Mouse (Mus musculus): ENCODE results near the gene Sp1. TPM values are rescaled to one million over a fixed set of nuclear protein-coding genes. Genes with fewer than 3 reads are reported as not detected.

The Sp1 gene
- polyA plus RNA-seq, 1 experiment from 2014 or later = 14.4 TPM

DNA sequence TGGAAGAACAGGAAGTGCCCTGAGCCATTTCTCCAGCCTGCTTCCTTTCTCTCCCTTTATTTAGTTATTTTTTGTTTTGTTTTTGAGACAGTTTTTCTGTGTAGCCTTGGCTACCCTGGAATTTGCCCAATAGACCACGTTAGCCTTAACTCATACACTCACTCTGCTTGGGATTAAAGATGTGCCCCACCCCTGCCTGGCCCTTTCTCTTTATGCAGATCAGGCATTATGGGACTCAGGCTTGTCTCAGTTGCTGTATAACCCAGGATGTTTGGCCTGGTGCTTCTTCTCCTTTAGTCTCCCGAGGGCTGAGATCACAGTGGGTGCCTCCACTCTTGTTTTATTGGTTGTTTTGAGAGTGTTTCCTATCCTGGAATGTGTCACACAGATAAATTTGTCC lies 13.4 kb upstream of the Sp1 start:
- Histone ChIP-seq H3K9me3 (ENCODE audit: control insufficient read depth, low read length) (no peaks in the 10 kb centered on the region), H3K36me3 (ENCODE audit: control insufficient read depth, insufficient read depth, low read length) (no peaks in the 10 kb centered on the region), H3K9ac (ENCODE audit: low read length) (no peak overlapping the region), H3K4me2 (ENCODE audit: low read length) (no peak overlapping the region), H3K4me3 (ENCODE audit: low read depth, low read length) (no peak overlapping the region), H3K4me1 (replicated peaks; ENCODE audit: control insufficient read depth, insufficient read depth, low read length) (peaks cover 9% of the 10 kb centered on the region; the same call in 1 of the 2 replicates), H3K27ac (ENCODE audit: low read depth) (peak overlapping the region; percentile 5; the same call in 1 of the 2 replicates), H3K27me3 (replicated peaks; ENCODE audit: control insufficient read depth, insufficient read depth, low read length) (no peaks in the 10 kb centered on the region)
- DNase-seq (ENCODE audit: low spot score) = no peak
- ATAC-seq (replicated peaks; ENCODE audit: low FRiP score, low TSS enrichment, low read depth) = no peak
- 38% methylated on average over 2 of the region's 2 CpGs for WGBS

DNA sequence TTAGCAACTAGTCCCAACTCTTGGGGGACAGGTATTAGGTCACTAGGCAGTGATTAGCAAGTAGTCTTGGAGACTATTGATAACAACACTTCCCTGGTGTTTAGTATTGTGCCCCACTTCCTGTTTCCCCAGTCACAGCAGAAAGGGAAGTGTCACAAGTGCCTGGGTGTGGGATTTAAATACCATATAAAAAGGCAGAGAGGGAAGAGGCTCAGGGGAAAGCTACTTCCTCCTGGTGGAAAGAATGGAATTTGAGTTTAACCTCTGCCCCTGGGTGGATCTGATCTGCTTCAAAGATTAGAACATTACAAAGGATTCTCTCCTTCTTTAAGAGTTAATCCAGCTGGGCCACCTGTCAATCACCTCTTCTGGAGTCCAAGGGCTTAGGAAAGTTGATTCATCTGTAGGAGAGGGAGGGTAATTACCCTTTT lies 12.3 kb upstream of the Sp1 start:
- peak; percentile 61; the same call in 1 of the 2 replicates for ATAC-seq (replicated peaks; ENCODE audit: low FRiP score, low TSS enrichment, low read depth)

DNA sequence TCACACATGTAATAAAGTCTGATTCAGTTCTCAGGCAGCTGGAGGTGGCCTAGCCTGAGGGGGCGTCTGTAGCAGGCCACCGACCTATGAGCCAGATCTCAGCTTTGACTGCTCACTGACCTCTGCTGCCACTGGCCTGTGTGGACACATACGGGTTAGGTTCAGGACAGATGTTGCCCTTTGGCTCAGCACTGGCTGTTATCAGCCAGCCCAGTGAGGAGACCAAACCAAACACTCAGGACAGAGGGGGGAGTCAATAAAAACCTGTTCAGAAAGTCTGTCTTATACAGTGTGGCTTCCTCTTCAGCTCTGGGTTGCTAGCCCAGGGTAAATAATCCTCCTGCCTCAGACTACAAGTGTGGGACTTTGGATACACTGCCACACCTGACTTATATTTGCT lies 10.9 kb upstream of the Sp1 start:
- no peak overlapping the region for H3K9ac ChIP-seq (ENCODE audit: low read length)
- no peak overlapping the region for H3K4me3 ChIP-seq (ENCODE audit: low read depth, low read length)

More for the DNA sequence above, 12.3 kb upstream of the Sp1 start:
- no peak overlapping the region for H3K4me2 ChIP-seq (ENCODE audit: low read length)
- H3K9ac ChIP-seq (ENCODE audit: low read length) = no peak overlapping the region
- H3K4me1 ChIP-seq (replicated peaks; ENCODE audit: control insufficient read depth, insufficient read depth, low read length) = peaks cover 12% of the 10 kb centered on the region
- H3K36me3 ChIP-seq (ENCODE audit: control insufficient read depth, insufficient read depth, low read length) = no peaks in the 10 kb centered on the region
- no peaks in the 10 kb centered on the region for H3K9me3 ChIP-seq (ENCODE audit: control insufficient read depth, low read length)
- H3K4me3 ChIP-seq (ENCODE audit: low read depth, low read length) = no peak overlapping the region
- H3K27me3 ChIP-seq (replicated peaks; ENCODE audit: control insufficient read depth, insufficient read depth, low read length) = no peaks in the 10 kb centered on the region
- no peak for DNase-seq (ENCODE audit: low spot score)
- peak overlapping the region; percentile 67 for H3K27ac ChIP-seq (ENCODE audit: low read depth)

DNA sequence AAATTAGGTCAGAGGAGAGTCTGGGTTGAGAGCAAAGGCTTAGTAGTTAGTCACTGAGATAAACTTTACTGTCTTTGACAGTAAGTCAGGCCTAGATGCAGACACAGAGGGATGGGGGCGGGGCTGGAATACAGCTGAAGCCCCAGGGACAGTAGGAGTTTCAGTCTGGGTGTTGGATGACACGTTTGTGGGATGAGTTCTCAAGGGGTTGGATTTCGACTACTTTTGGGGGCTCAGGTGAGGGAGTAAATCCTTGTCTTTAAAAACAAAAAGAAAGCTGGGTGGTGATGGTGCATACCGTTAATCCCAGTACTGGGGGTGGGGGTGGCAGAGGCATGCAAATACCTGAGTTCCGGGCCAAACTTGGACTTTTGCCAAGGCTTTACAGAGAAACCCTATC lies 7.3 kb upstream of the Sp1 start:
- DNase-seq (ENCODE audit: low spot score) = no peak
- no peaks in the 10 kb centered on the region for H3K36me3 ChIP-seq (ENCODE audit: control insufficient read depth, insufficient read depth, low read length)
- no peak overlapping the region; the same call in 1 of the 2 replicates for H3K4me3 ChIP-seq (ENCODE audit: low read depth, low read length)
- no peaks in the 10 kb centered on the region for H3K27me3 ChIP-seq (replicated peaks; ENCODE audit: control insufficient read depth, insufficient read depth, low read length)
- H3K4me1 ChIP-seq (replicated peaks; ENCODE audit: control insufficient read depth, insufficient read depth, low read length) = peaks cover 18% of the 10 kb centered on the region
- no peaks in the 10 kb centered on the region for H3K9me3 ChIP-seq (ENCODE audit: control insufficient read depth, low read length)
- no peak for ATAC-seq (replicated peaks; ENCODE audit: low FRiP score, low TSS enrichment, low read depth)
- no peak overlapping the region for H3K9ac ChIP-seq (ENCODE audit: low read length)
- peak overlapping the region; percentile 75 for H3K4me2 ChIP-seq (ENCODE audit: low read length)
- WGBS = 30% methylated on average over 5 of the region's 5 CpGs
- H3K27ac ChIP-seq (ENCODE audit: low read depth) = peak overlapping the region; percentile 96

More for the DNA sequence above, 10.9 kb upstream of the Sp1 start:
- Histone ChIP-seq H3K27ac (ENCODE audit: low read depth) (peak overlapping the region; percentile 12; the same call in 1 of the 2 replicates), H3K4me2 (ENCODE audit: low read length) (no peak overlapping the region), H3K4me1 (replicated peaks; ENCODE audit: control insufficient read depth, insufficient read depth, low read length) (peaks cover 20% of the 10 kb centered on the region), H3K9me3 (ENCODE audit: control insufficient read depth, low read length) (no peaks in the 10 kb centered on the region), H3K36me3 (ENCODE audit: control insufficient read depth, insufficient read depth, low read length) (no peaks in the 10 kb centered on the region), H3K27me3 (replicated peaks; ENCODE audit: control insufficient read depth, insufficient read depth, low read length) (no peaks in the 10 kb centered on the region)
- peak; percentile 17; the same call in 1 of the 2 replicates for ATAC-seq (replicated peaks; ENCODE audit: low FRiP score, low TSS enrichment, low read depth)
- no peak for DNase-seq (ENCODE audit: low spot score)
- 6% methylated on average over 3 of the region's 3 CpGs for WGBS

DNA sequence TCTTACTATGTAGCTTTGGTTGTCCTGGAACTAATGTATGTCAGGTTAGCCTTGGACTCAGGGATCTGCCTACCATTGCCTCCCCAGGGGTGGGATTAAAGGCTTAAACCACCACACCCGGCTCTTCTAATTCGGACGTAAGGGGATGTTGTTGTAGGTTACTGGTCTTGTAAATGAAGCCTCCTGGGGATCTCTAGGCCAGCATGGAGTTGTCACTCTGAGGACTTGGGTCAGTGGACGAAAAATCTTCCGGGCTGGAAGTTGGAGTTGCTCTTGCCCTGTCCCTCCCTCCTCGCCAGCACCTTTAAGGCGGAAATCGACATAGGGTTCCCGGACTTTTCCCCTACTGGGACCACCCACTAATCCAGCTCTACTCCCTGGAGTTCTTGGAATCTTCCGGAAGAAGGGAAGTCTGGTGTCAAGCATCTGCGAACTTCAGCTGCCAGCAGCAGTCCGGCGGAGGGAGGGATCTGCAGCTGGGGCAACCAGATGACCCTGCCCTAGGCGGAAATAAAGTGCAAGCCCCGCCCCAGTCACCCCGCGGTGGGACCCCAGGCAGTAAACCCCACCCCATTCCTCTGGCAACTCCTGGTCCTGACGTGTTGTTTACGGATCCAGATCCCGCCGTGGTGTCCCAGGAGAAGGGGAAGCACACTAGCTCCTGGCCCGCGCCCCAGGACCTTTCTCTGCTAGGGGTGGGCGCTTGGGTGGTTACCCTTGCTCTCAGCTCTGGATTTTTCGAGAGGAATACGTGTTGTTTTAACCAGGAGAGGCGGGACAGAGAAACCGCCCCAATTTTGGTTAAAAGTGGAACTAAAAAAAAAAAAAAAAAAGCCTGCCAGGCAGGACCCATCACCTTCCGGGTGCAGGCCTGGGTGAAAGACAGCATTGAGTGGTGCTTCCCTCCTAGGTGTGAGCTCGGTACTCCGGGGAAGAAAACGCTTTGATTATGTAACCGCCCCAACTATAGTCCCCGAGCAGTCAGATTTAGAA lies 6.4 kb upstream of the Sp1 start:
- peak overlapping the region; percentile 44 for H3K4me3 ChIP-seq (ENCODE audit: low read depth, low read length)
- H3K27me3 ChIP-seq (replicated peaks; ENCODE audit: control insufficient read depth, insufficient read depth, low read length) = no peaks in the 10 kb centered on the region
- ATAC-seq (replicated peaks; ENCODE audit: low FRiP score, low TSS enrichment, low read depth) (peak; percentile 90), DNase-seq (ENCODE audit: low spot score) (peak; percentile 89)
- peak overlapping the region; percentile 96 for H3K27ac ChIP-seq (ENCODE audit: low read depth)
- 2% methylated on average over 34 of the region's 34 CpGs for WGBS
- no peaks in the 10 kb centered on the region for H3K9me3 ChIP-seq (ENCODE audit: control insufficient read depth, low read length)
- peaks cover 17% of the 10 kb centered on the region for H3K4me1 ChIP-seq (replicated peaks; ENCODE audit: control insufficient read depth, insufficient read depth, low read length)
- peak overlapping the region; percentile 61 for H3K9ac ChIP-seq (ENCODE audit: low read length)
- peak overlapping the region; percentile 75 for H3K4me2 ChIP-seq (ENCODE audit: low read length)
- H3K36me3 ChIP-seq (ENCODE audit: control insufficient read depth, insufficient read depth, low read length) = no peaks in the 10 kb centered on the region

DNA sequence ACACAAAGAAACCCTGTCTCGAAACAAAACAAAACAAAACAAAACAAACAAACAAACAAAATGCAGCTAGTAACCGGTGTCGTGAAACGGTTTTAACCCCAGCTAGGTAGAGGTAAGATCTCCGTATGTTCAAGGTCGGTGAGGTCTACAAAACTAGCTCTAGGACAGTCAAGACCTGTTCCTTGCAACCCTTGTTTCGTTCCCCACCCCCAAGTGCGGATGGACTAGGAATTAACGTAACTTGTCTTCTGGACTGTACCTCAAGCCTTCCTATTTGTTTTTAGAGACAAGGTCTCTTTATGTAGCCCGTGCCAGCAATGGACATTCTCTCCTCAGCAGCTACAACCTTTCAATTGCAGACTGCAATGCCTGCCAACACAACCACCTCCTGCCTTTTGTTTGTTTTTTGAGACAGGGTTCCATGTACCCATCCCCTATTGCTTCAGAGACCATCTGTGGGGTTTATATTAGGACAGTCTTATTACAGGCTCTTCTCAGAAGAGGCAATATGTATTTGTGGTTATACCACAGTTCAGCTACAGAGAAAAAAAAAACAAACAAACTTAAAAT lies 5.4 kb upstream of the Sp1 start:
- H3K4me1 ChIP-seq (replicated peaks; ENCODE audit: control insufficient read depth, insufficient read depth, low read length) = peaks cover 17% of the 10 kb centered on the region
- no peak for DNase-seq (ENCODE audit: low spot score)
- H3K36me3 ChIP-seq (ENCODE audit: control insufficient read depth, insufficient read depth, low read length) = no peaks in the 10 kb centered on the region
- H3K9ac ChIP-seq (ENCODE audit: low read length) = no peak overlapping the region
- 80% methylated on average over 10 of the region's 10 CpGs for WGBS
- no peak overlapping the region for H3K4me3 ChIP-seq (ENCODE audit: low read depth, low read length)
- peak overlapping the region; percentile 75; the same call in 1 of the 2 replicates for H3K4me2 ChIP-seq (ENCODE audit: low read length)
- ATAC-seq (replicated peaks; ENCODE audit: low FRiP score, low TSS enrichment, low read depth) = no peak
- no peaks in the 10 kb centered on the region for H3K9me3 ChIP-seq (ENCODE audit: control insufficient read depth, low read length)
- H3K27me3 ChIP-seq (replicated peaks; ENCODE audit: control insufficient read depth, insufficient read depth, low read length) = no peaks in the 10 kb centered on the region
- peak overlapping the region; percentile 96 for H3K27ac ChIP-seq (ENCODE audit: low read depth)

DNA sequence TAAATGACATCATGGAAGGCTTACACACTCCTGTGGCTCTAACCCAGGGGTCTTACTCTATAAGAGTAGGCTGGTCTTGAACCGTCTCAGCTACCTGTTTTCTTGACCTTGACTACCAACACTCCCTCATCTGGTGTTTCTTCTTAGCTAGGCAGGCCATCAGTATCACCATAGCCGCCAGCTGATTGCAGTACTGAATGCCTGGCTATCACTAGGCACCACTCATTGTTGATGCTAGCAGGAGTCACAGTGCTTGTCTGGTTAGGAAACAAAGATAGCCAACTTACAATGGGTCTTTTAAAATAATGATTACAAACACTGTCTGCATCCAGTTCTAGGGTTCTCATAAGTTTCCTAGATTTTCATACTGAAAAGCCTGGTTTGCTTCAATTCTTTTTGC lies 4.7 kb upstream of the Sp1 start:
- no peaks in the 10 kb centered on the region for H3K9me3 ChIP-seq (ENCODE audit: control insufficient read depth, low read length)
- no peak overlapping the region for H3K4me3 ChIP-seq (ENCODE audit: low read depth, low read length)
- H3K9ac ChIP-seq (ENCODE audit: low read length) = no peak overlapping the region
- DNase-seq (ENCODE audit: low spot score) = no peak
- H3K27ac ChIP-seq (ENCODE audit: low read depth) = no peak overlapping the region
- H3K36me3 ChIP-seq (ENCODE audit: control insufficient read depth, insufficient read depth, low read length) = no peaks in the 10 kb centered on the region
- no peaks in the 10 kb centered on the region for H3K27me3 ChIP-seq (replicated peaks; ENCODE audit: control insufficient read depth, insufficient read depth, low read length)
- H3K4me2 ChIP-seq (ENCODE audit: low read length) = no peak overlapping the region
- no peak for ATAC-seq (replicated peaks; ENCODE audit: low FRiP score, low TSS enrichment, low read depth)
- WGBS = 82% methylated on average over 2 of the region's 2 CpGs
- peaks cover 17% of the 10 kb centered on the region for H3K4me1 ChIP-seq (replicated peaks; ENCODE audit: control insufficient read depth, insufficient read depth, low read length)

DNA sequence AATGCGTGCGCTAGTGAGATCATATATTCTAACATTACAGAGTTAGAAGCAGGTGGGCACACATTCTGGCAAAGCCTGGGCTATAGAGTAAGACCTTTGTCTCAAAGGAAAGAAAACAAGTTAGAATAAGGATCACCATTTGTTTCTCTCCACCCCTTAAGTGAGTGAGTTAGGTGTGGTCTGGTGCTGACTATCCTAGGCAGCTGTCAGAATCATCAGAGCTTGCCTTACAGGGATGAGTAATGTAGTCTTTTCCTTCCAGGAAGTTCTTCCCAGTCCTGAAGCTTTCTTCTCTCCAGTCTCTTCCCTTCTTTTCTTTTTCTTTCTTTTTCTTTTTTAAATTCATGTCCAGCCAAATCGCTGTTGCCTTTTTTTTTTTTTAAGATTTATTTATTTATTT lies 3.7 kb upstream of the Sp1 start:
- DNase-seq (ENCODE audit: low spot score) = no peak
- H3K36me3 ChIP-seq (ENCODE audit: control insufficient read depth, insufficient read depth, low read length) = no peaks in the 10 kb centered on the region
- H3K9me3 ChIP-seq (ENCODE audit: control insufficient read depth, low read length) = no peaks in the 10 kb centered on the region
- H3K27me3 ChIP-seq (replicated peaks; ENCODE audit: control insufficient read depth, insufficient read depth, low read length) = no peaks in the 10 kb centered on the region
- WGBS = 96% methylated on average over 3 of the region's 3 CpGs
- H3K4me2 ChIP-seq (ENCODE audit: low read length) = no peak overlapping the region
- no peak overlapping the region for H3K4me3 ChIP-seq (ENCODE audit: low read depth, low read length)
- no peak for ATAC-seq (replicated peaks; ENCODE audit: low FRiP score, low TSS enrichment, low read depth)
- H3K9ac ChIP-seq (ENCODE audit: low read length) = no peak overlapping the region
- H3K4me1 ChIP-seq (replicated peaks; ENCODE audit: control insufficient read depth, insufficient read depth, low read length) = peaks cover 19% of the 10 kb centered on the region
- H3K27ac ChIP-seq (ENCODE audit: low read depth) = no peak overlapping the region
